Mouse (Mus musculus): ENCODE data around the gene Timm44.

DNA sequence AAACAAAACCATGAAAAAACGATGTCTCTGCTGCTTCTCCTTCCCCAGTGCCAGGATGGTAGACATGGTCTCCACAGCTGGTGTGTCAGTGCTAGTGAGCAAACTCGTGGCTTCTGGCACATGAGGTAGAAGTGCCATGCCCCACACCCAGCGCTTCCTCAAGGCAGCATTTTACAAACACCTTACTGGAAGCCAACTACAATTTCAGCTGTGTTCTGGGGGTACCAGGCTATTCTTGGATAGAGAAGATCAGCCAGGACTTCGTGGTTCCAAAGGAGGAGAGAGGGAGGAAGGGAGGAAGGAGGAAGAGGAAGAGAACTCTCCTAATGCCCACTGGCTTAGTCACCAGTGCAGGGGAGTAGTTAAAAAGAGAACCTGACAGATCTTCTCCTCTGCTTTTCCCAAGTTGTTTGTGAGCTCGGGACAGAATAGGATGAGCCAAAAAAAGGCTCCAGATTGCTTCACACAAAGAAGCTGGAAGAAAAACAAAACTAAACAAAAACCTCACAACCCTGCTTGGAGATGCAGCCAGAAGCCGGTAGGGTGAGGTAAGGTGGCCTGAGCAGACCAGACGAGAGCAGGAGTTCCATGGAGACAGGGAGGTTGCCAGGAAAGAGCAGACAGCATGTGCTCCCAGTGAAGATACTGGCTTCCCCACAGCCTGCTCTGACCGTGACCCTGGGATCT, 12.5 kb downstream of the Timm44 start:
- no peak for TF ChIP-seq CTCF (IDR thresholded peaks at IDR 0.05; ENCODE audit: extremely low read depth, insufficient read length, insufficient replicate concordance, low read depth, low read length)
- no peak for TF ChIP-seq POLR2A (IDR thresholded peaks at IDR 0.05; ENCODE audit: low read depth, low read length)
